Mouse (Mus musculus) forebrain, embryonic 14.5 days (tissue): Measurements from ENCODE around the gene Zfp184. TPM values are rescaled to one million over a fixed set of nuclear protein-coding genes. Genes with fewer than 3 reads are reported as not detected.

Experiments
- ATAC-seq: fragments of 200-750 bp; cut with Nextera tagmentation; 2 replicates; pipeline ENCODE4 v1.8.0; 2017; ENCODE audit warnings: mild to moderate bottlenecking, moderate library complexity
- DNase-seq: peaks from one replicate; pipeline ENCODE4 v3.0.0-alpha.2; 2015; ENCODE audit warnings: low spot score
- H3K27ac ChIP-seq: fragments of 300-500 bp; sonication (generic); 2 replicates; pipeline ENCODE4 v1.5.1; 2014; ENCODE audit warnings: low read depth, mild to moderate bottlenecking, control low read depth, low read length, moderate library complexity
- H3K27me3 ChIP-seq: fragments of 300-500 bp; sonication (generic); replicated peaks from 2 replicates; pipeline ENCODE4 v1.6.1; 2014; ENCODE audit warnings: low read length, control low read depth, mixed read lengths; ENCODE audit not compliant: control insufficient read depth, insufficient read depth
- H3K36me3 ChIP-seq: fragments of 300-500 bp; sonication (generic); 2 replicates; pipeline ENCODE4 v1.6.1; 2014; ENCODE audit warnings: low read length, control low read depth; ENCODE audit not compliant: control insufficient read depth, insufficient read depth
- H3K4me1 ChIP-seq: fragments of 300-500 bp; sonication (generic); 2 replicates; pipeline ENCODE4 v1.6.1; 2014; ENCODE audit warnings: antibody characterized with exemption, low read length, control low read depth; ENCODE audit not compliant: control insufficient read depth, insufficient read depth
- H3K4me2 ChIP-seq: fragments of 300-500 bp; sonication (generic); 2 replicates; pipeline ENCODE4 v1.6.1; 2014; ENCODE audit warnings: mild to moderate bottlenecking, control low read depth, low read length
- H3K4me3 ChIP-seq: fragments of 300-500 bp; sonication (generic); 2 replicates; pipeline ENCODE4 v1.5.1; 2014; ENCODE audit warnings: low read depth, low read length, control low read depth
- H3K9ac ChIP-seq: fragments of 300-500 bp; sonication (generic); 2 replicates; pipeline ENCODE4 v1.6.1; 2014; ENCODE audit warnings: mild to moderate bottlenecking, low read length, control low read depth, moderate library complexity
- H3K9me3 ChIP-seq: fragments of 300-500 bp; sonication (generic); replicated peaks from 2 replicates; pipeline ENCODE4 v1.6.1; 2016; ENCODE audit warnings: low read length, control low read depth, mixed read lengths; ENCODE audit not compliant: control insufficient read depth
- WGBS: fragments of 180-500 bp; shearing (Covaris S2); extraction: QIAGEN DNeasy Blood & Tissue Kit; methylation state at CpG from one replicate; pipeline ENCODE4 v1.1.7; 2014; 5-methylcytosine and 5-hydroxymethylcytosine counted together
- polyA plus RNA-seq: library from polyadenylated mRNA; unstranded; fragments of >200 nt; fragmentation: Nextera tagmentation; extraction: Ambion mirVana; gene quantifications from 2 replicates; pipeline ENCODE4 v1.2.1, GENCODE M21; 2014

Zfp184 gene
- polyA plus RNA-seq, 1 experiment from 2014 or later = 34.9 TPM

- H3K9me3 ChIP-seq = no peaks in the 10 kb centered on the region; the same call in 1 of the 2 replicates
- H3K4me3 ChIP-seq = no peak overlapping the region
- no peak for DNase-seq
- ATAC-seq = no peak
- no peak overlapping the region for H3K27ac ChIP-seq
- no peak overlapping the region for H3K9ac ChIP-seq
- H3K4me2 ChIP-seq = no peak overlapping the region
- peaks cover 11% of the 10 kb centered on the region; the same call in 1 of the 2 replicates for H3K4me1 ChIP-seq
- WGBS = 86% methylated on average over 5 of the region's 5 CpGs
- H3K27me3 ChIP-seq = peaks cover 18% of the 10 kb centered on the region
- no peaks in the 10 kb centered on the region for H3K36me3 ChIP-seq
Observed at GRCm38 (mm10) chr13:21992550-21992949, 47.7 kb downstream of the Zfp184 start.

GRCm38 (mm10) chr13:21993957-21994738 is 49.3 kb downstream of the Zfp184 start:
- H3K4me2 ChIP-seq = no peak overlapping the region
- DNase-seq = peak; percentile 39
- no peak overlapping the region for H3K27ac ChIP-seq
- peaks cover 11% of the 10 kb centered on the region; the same call in 1 of the 2 replicates for H3K4me1 ChIP-seq
- no peak overlapping the region for H3K9ac ChIP-seq
- peaks cover 34% of the 10 kb centered on the region for H3K27me3 ChIP-seq
- ATAC-seq = no peak
- H3K9me3 ChIP-seq = no peaks in the 10 kb centered on the region; the same call in 1 of the 2 replicates
- WGBS = 1% methylated on average over 22 of the region's 22 CpGs
- no peaks in the 10 kb centered on the region for H3K36me3 ChIP-seq
- no peak overlapping the region for H3K4me3 ChIP-seq

DNA sequence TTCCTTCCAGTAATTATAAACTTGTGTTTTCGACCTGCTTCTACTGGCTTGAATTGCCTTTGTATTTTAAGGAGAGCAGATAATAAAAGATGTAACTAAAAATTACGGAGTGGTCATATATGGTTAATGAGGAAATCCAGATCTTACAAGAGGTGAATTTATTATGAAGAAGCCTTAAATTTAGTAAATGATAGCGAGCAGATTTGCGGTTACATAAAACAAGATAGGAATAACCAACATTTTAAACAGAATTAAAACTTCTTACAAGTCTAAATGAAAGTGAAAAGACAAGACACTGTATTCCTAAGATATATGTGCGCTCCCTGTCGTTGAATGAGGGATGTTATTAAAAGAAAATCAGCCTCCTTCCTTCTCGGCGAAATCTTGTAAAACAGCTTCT is 50.0 kb downstream of the Zfp184 start:
- Histone ChIP-seq H3K9me3 (no peaks in the 10 kb centered on the region; the same call in 1 of the 2 replicates), H3K9ac (no peak overlapping the region), H3K27ac (no peak overlapping the region), H3K4me3 (peak overlapping the region; percentile 22; the same call in 1 of the 2 replicates), H3K4me2 (peak overlapping the region; percentile 51), H3K4me1 (peaks cover 11% of the 10 kb centered on the region; the same call in 1 of the 2 replicates), H3K27me3 (peaks cover 41% of the 10 kb centered on the region), H3K36me3 (no peaks in the 10 kb centered on the region)
- WGBS = 4% methylated on average over 8 of the region's 8 CpGs
- DNase-seq = peak; percentile 44
- no peak for ATAC-seq

DNA sequence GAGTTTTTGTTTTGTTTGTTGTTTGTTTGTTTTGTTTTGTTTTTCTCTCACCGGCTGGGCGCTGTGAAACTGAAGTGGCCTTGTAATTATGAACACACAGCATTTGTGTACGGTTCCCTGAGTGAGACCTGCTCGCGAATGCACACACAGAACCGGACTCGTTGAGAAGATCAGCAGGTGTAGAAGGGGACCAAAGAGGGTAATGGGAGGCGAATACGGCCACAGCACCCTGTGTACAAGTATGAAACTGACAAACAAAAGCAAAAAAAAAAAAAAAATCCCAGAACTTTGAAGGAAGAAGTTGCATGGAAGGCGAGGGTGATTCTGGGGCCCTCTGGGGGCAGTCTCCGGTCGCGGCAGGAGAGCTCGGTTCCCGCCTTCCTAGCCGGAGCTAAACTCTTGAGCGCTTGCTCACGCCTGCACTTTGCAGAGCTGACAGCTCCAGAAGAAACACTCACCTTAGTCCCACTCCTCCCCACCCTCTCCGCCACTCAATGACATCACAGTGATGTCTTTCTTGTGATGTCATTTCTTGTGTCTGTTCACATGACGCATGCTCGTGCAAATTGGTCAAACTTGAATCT is 50.5 kb downstream of the Zfp184 start:
- Histone ChIP-seq H3K9ac (no peak overlapping the region), H3K36me3 (no peaks in the 10 kb centered on the region), H3K27ac (no peak overlapping the region), H3K9me3 (no peaks in the 10 kb centered on the region; the same call in 1 of the 2 replicates), H3K4me2 (peak overlapping the region; percentile 51), H3K4me3 (peak overlapping the region; percentile 22), H3K4me1 (peaks cover 11% of the 10 kb centered on the region; the same call in 1 of the 2 replicates), H3K27me3 (peaks cover 46% of the 10 kb centered on the region)
- WGBS = 1% methylated on average over 21 of the region's 21 CpGs
- peak; percentile 46 for DNase-seq
- peak; percentile 58; the same call in 1 of the 2 replicates for ATAC-seq

DNA sequence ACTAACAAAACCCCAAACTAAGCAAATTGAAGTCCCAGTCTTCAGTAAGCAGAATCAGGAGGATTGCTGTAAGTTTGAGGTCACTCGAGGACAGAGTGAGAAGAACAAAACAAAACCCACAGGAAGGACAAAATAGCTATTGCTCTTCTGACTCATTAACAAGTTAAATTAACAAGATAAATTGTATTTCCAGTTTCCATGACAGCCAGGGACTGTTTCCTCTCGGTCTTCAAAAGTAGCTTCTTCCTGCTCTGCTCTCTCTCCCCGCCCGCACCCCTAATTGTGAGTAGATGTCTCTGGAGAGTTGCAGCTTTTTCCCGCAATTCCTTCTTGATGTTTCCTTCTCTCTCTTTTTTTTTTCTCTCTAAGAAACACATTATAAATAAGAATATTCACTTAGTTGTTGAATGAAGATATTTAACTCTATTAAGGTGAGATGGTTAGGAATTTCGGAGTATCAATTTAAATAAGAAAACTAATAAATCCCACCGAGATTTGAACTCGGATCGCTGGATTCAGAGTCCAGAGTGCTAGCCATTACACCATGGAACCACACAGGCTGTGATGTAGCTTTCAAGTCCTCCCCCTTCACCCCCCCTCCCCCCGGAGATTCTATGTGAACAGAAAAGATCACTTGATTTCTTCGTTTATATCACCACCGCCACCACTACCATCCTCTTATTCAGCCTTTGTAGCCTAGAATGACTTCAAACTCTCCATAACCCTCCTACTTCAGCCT is 51.4 kb downstream of the Zfp184 start:
- Histone ChIP-seq H3K9me3 (no peaks in the 10 kb centered on the region; the same call in 1 of the 2 replicates), H3K4me1 (peaks cover 11% of the 10 kb centered on the region; the same call in 1 of the 2 replicates), H3K27me3 (peaks cover 55% of the 10 kb centered on the region), H3K9ac (no peak overlapping the region), H3K4me2 (peak overlapping the region; percentile 51; the same call in 1 of the 2 replicates), H3K36me3 (no peaks in the 10 kb centered on the region), H3K27ac (no peak overlapping the region), H3K4me3 (peak overlapping the region; percentile 15)
- ATAC-seq (no peak), DNase-seq (peak; percentile 59)
- 3% methylated on average over 12 of the region's 12 CpGs for WGBS

- Histone ChIP-seq H3K4me2 (peak overlapping the region; percentile 37; the same call in 1 of the 2 replicates), H3K4me3 (peak overlapping the region; percentile 15), H3K36me3 (no peaks in the 10 kb centered on the region), H3K9me3 (no peaks in the 10 kb centered on the region; the same call in 1 of the 2 replicates), H3K9ac (no peak overlapping the region), H3K27ac (no peak overlapping the region), H3K27me3 (peaks cover 60% of the 10 kb centered on the region), H3K4me1 (peaks cover 11% of the 10 kb centered on the region; the same call in 1 of the 2 replicates)
- under 1% methylated on average over 13 of the region's 13 CpGs for WGBS
- DNase-seq (no peak), ATAC-seq (no peak)
Observed at GRCm38 (mm10) chr13:21996840-21997185, 51.9 kb downstream of the Zfp184 start.

DNA sequence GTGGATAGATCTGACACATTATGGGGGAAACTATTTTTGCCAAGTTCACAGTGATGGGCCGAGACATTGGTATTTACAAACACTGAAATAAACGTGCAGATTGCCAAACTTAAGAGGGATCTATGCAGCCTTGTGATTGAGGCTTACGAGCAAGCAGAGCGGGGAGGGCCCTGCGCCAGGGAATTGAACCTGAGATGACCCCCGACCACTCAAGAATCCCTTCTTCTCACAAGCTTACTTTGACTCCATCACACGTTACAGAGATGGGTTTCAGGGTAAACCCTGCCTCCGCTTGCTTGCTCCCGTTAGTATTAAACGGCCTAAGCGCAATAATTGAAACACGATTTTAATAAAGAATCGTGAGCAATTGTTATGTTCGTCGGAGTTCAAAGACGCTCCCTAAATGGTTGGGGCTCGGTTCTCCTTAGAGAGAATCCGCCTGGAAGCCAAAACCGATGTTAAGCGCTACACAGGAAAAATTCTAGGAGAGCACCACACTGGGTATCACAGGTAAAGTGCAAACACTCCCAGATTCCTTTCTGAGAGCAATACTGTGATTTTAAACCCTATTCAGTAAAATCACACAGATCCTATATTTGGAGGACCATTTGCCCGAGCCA is 52.4 kb downstream of the Zfp184 start:
- WGBS = 1% methylated on average over 21 of the region's 21 CpGs
- peaks cover 11% of the 10 kb centered on the region; the same call in 1 of the 2 replicates for H3K4me1 ChIP-seq
- no peaks in the 10 kb centered on the region for H3K36me3 ChIP-seq
- no peak overlapping the region for H3K27ac ChIP-seq
- peaks cover 65% of the 10 kb centered on the region for H3K27me3 ChIP-seq
- no peak for ATAC-seq
- peak; percentile 8 for DNase-seq
- no peaks in the 10 kb centered on the region; the same call in 1 of the 2 replicates for H3K9me3 ChIP-seq
- no peak overlapping the region for H3K9ac ChIP-seq
- H3K4me3 ChIP-seq = peak overlapping the region; percentile 15; the same call in 1 of the 2 replicates
- H3K4me2 ChIP-seq = peak overlapping the region; percentile 37

DNA sequence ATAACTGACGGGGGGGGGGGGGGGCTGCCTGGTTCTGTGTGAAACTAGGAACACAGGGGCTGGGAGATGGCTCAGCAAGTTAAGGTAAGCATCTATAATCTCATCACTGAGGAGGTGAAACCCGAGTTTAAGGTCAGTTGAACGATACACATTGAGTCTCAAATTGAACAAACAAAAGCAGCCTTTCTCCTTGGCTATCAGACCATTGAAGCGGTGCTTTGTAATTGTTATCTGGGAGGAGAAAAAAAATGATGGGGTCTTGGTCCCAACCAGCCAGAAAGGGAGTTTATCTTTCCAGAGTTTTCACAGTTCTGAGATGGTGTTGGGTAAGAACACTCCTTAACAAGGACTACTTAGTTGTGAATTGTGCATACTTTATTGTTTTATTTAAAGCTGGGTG is 52.9 kb downstream of the Zfp184 start:
- WGBS = 6% methylated on average over 4 of the region's 4 CpGs
- no peaks in the 10 kb centered on the region for H3K36me3 ChIP-seq
- no peak overlapping the region for H3K27ac ChIP-seq
- peaks cover 70% of the 10 kb centered on the region for H3K27me3 ChIP-seq
- DNase-seq (no peak), ATAC-seq (no peak)
- H3K9ac ChIP-seq = no peak overlapping the region
- H3K9me3 ChIP-seq = no peaks in the 10 kb centered on the region; the same call in 1 of the 2 replicates
- peaks cover 11% of the 10 kb centered on the region; the same call in 1 of the 2 replicates for H3K4me1 ChIP-seq
- H3K4me3 ChIP-seq = 0 out of 2 replicates have a peak overlapping the region, but pooled peaks have one; percentile 15
- no peak overlapping the region for H3K4me2 ChIP-seq
